Mouse (Mus musculus): ENCODE measurements around the gene Prss58.

GRCm38 (mm10) chr6:40893577-40893976, 6.6 kb downstream of the Prss58 start:
- TF ChIP-seq CTCF (IDR thresholded peaks at IDR 0.05; ENCODE audit: extremely low read depth, insufficient read depth, insufficient read length, insufficient replicate concordance) = peak; percentile 41; the same call in 1 of the 2 replicates
- no peak for TF ChIP-seq POLR2A (IDR thresholded peaks at IDR 0.05; ENCODE audit: low read depth, low read length)
